Mouse (Mus musculus) liver, embryonic 12.5 days (tissue): ENCODE results near the gene Olfr288. TPM values are rescaled to one million over a fixed set of nuclear protein-coding genes. Genes with fewer than 3 reads are reported as not detected.

Source experiments
- ATAC-seq: fragments of 200-750 bp; cut with Nextera tagmentation; 2 replicates; pipeline ENCODE4 v1.8.0; 2017; ENCODE audit warnings: moderate number of reproducible peaks, mild to moderate bottlenecking, moderate library complexity
- H3K27ac ChIP-seq: fragments of 300-500 bp; sonication (generic); 2 replicates; pipeline ENCODE4 v1.5.1; 2016; ENCODE audit warnings: mild to moderate bottlenecking
- H3K27me3 ChIP-seq: fragments of 300-500 bp; sonication (generic); replicated peaks from 2 replicates; pipeline ENCODE4 v1.6.1; 2016; ENCODE audit warnings: mild to moderate bottlenecking, moderate library complexity
- H3K36me3 ChIP-seq: fragments of 300-500 bp; sonication (generic); 2 replicates; pipeline ENCODE4 v1.6.1; 2016; ENCODE audit warnings: mild to moderate bottlenecking, moderate library complexity
- H3K4me1 ChIP-seq: fragments of 300-500 bp; sonication (generic); 2 replicates; pipeline ENCODE4 v1.6.1; 2016
- H3K4me2 ChIP-seq: fragments of 300-500 bp; sonication (generic); 2 replicates; pipeline ENCODE4 v1.6.1; 2016; ENCODE audit warnings: mild to moderate bottlenecking, moderate library complexity
- H3K4me3 ChIP-seq: fragments of 300-500 bp; sonication (generic); 2 replicates; pipeline ENCODE4 v1.5.1; 2016; ENCODE audit warnings: mild to moderate bottlenecking, moderate library complexity
- H3K9ac ChIP-seq: fragments of 300-500 bp; sonication (generic); 2 replicates; pipeline ENCODE4 v1.6.1; 2016; ENCODE audit warnings: mild to moderate bottlenecking, moderate library complexity
- H3K9me3 ChIP-seq: fragments of 300-500 bp; sonication (generic); replicated peaks from 2 replicates; pipeline ENCODE4 v1.6.1; 2016; ENCODE audit warnings: mild to moderate bottlenecking, moderate library complexity
- WGBS: fragments of 180-500 bp; shearing (Covaris S2); methylation state at CpG from one replicate; pipeline ENCODE4 v1.1.7; 2016; ENCODE audit not compliant: insufficient replicate concordance; 5-methylcytosine and 5-hydroxymethylcytosine counted together
- polyA plus RNA-seq: library from polyadenylated mRNA; unstranded; fragments of >200 nt; fragmentation: Nextera tagmentation; extraction: Ambion mirVana; gene quantifications from 2 replicates; pipeline ENCODE4 v1.2.1, GENCODE M21; 2016

Gene Olfr288
- polyA plus RNA-seq, 1 experiment from 2014 or later, result not detected

GRCm38 (mm10) chr15:98162561-98162960 is 32.8 kb downstream of the Olfr288 start:
- 45% methylated on average over 4 of the region's 4 CpGs for WGBS
- Histone ChIP-seq H3K4me2 (no peak overlapping the region), H3K27ac (no peak overlapping the region), H3K9ac (no peak overlapping the region), H3K4me3 (no peak overlapping the region), H3K9me3 (no peaks in the 10 kb centered on the region), H3K27me3 (peaks cover 54% of the 10 kb centered on the region), H3K36me3 (no peaks in the 10 kb centered on the region), H3K4me1 (peaks cover 9% of the 10 kb centered on the region)
- no peak for ATAC-seq

DNA sequence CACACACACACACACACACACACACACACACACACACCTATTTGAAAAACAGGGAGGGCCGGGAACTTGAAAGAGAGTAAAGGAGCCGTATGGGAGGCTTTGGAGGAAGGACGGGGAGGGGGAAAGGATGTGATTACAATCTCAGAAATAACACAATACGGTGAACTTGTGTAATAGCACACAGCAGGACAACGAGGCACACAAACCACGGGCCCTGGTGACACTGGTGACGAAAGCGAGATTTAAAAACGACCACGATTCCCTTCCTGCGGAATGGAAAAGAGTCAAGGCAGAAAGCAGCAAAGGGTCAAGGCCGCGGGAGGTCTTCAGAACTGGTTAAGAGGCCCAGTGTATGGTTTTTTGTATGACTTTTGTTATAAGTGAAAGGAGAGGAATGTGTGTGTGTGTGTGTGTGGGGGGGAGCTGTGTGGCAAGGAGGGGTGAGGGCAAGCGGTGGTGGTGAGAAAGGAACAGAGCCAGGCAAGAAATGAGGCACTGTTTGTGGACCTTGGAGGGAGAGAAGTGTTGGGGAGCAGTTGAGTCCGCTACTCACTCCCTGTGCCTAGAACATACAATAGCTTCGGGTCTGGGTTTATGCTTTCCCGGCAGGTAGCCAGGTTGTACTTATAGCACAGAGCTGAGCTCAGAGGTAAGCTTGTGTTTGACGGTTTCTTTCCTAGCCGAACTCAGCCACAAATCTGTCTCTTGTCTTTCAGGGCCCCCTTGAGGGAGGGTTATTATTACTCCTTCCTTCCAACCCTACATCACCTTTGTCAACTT is 34.1 kb downstream of the Olfr288 start:
- peaks cover 41% of the 10 kb centered on the region for H3K27me3 ChIP-seq
- H3K27ac ChIP-seq, result no peak overlapping the region
- no peaks in the 10 kb centered on the region for H3K9me3 ChIP-seq
- peaks cover 6% of the 10 kb centered on the region; the same call in 1 of the 2 replicates for H3K4me1 ChIP-seq
- no peak overlapping the region for H3K9ac ChIP-seq
- H3K4me3 ChIP-seq, result no peak overlapping the region
- no peak overlapping the region for H3K4me2 ChIP-seq
- H3K36me3 ChIP-seq, result no peaks in the 10 kb centered on the region
- WGBS, result 53% methylated on average over 19 of the region's 19 CpGs
- ATAC-seq, result no peak

DNA sequence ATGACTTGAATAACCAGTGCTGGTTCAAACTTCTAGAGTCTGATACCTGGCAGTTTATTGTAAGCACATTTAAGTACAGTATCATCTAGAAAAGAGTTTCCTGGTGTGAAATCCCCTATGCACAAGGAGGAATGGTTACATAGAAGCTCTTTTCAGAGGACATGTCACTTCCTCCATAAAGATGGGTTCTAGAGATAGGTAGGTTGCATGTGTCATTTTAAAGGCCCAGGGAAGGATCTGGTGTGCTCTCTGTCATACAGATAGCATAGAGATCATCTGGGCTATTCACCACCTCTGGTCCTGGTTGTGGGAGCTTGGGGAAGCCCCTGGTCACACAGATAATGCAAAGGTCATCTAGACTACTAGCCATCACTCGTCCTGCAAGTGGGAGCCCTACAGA is 38.1 kb downstream of the Olfr288 start:
- ATAC-seq, result no peak
- peaks cover 6% of the 10 kb centered on the region; the same call in 1 of the 2 replicates for H3K4me1 ChIP-seq
- WGBS, result 35% methylated on average over 1 of the region's 1 CpGs
- no peak overlapping the region for H3K9ac ChIP-seq
- H3K36me3 ChIP-seq, result no peaks in the 10 kb centered on the region
- no peak overlapping the region for H3K27ac ChIP-seq
- H3K4me2 ChIP-seq, result no peak overlapping the region
- no peaks in the 10 kb centered on the region for H3K9me3 ChIP-seq
- H3K27me3 ChIP-seq, result peaks cover 11% of the 10 kb centered on the region; the same call in 1 of the 2 replicates
- H3K4me3 ChIP-seq, result no peak overlapping the region

DNA sequence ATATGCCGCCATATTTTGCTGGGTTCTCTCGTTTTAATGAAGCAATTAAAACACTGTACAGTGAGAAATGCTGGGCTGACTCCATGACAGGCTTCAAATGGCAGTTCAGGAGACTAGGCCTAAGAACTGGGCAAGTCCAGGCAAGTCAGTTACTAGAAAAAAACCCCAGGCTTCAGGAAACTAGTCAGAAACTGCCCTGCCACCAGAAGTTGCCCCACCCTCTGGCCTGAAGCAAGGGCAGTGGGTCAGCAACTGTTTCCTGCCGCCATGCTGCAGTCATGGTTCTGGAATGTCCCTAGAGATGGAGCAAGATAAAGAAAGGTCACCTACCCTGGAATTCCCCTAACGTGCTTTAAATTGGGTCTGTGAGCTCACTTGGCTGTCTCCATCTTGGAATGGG is 39.4 kb downstream of the Olfr288 start:
- Histone ChIP-seq H3K36me3 (no peaks in the 10 kb centered on the region), H3K27me3 (peaks cover 12% of the 10 kb centered on the region), H3K4me3 (no peak overlapping the region), H3K9ac (no peak overlapping the region), H3K4me2 (no peak overlapping the region), H3K27ac (no peak overlapping the region), H3K9me3 (no peaks in the 10 kb centered on the region), H3K4me1 (peaks cover 4% of the 10 kb centered on the region; the same call in 1 of the 2 replicates)
- WGBS, result 69% methylated on average over 4 of the region's 4 CpGs
- no peak for ATAC-seq

- 83% methylated on average over 5 of the region's 5 CpGs for WGBS
- no peaks in the 10 kb centered on the region for H3K4me1 ChIP-seq
Measured at GRCm38 (mm10) chr15:98155272-98155671, 40.1 kb downstream of the Olfr288 start.

GRCm38 (mm10) chr15:98154631-98155030 is 40.7 kb downstream of the Olfr288 start:
- no peaks in the 10 kb centered on the region for H3K9me3 ChIP-seq
- ATAC-seq, result no peak
- no peak overlapping the region for H3K27ac ChIP-seq
- peaks cover 13% of the 10 kb centered on the region for H3K27me3 ChIP-seq
- no peak overlapping the region for H3K4me2 ChIP-seq
- H3K4me3 ChIP-seq, result no peak overlapping the region
- no peaks in the 10 kb centered on the region for H3K4me1 ChIP-seq
- H3K9ac ChIP-seq, result no peak overlapping the region
- WGBS, result 60% methylated on average over 3 of the region's 3 CpGs
- no peaks in the 10 kb centered on the region for H3K36me3 ChIP-seq

More at GRCm38 (mm10) chr15:98155272-98155671, 40.1 kb downstream of the Olfr288 start:
- no peak overlapping the region for H3K4me3 ChIP-seq
- no peaks in the 10 kb centered on the region for H3K9me3 ChIP-seq
- no peak overlapping the region for H3K9ac ChIP-seq
- H3K27ac ChIP-seq, result no peak overlapping the region
- no peak overlapping the region for H3K4me2 ChIP-seq
- no peak for ATAC-seq
- H3K36me3 ChIP-seq, result no peaks in the 10 kb centered on the region
- peaks cover 13% of the 10 kb centered on the region for H3K27me3 ChIP-seq

DNA sequence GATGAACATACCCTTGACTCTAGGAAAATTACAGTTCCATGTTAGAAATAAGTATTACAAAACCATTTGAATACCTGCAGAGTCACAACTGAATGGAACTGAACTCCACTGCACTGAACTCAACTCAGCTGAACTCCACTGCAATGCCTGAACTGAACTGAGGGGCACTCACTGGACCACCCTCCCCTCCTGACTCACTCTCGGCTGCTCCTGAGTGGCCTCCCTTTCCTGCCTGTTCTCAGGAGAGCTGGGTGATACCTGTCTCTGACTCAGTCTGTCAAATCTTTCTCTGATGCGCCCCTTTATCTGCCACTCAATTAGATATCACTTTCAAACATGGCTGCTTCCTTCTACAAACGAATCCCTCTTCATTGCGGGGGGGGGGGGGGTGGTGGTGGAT is 41.2 kb downstream of the Olfr288 start:
- H3K9me3 ChIP-seq, result no peaks in the 10 kb centered on the region
- H3K4me3 ChIP-seq, result no peak overlapping the region
- no peaks in the 10 kb centered on the region for H3K4me1 ChIP-seq
- H3K27ac ChIP-seq, result no peak overlapping the region
- no peak overlapping the region for H3K9ac ChIP-seq
- H3K4me2 ChIP-seq, result no peak overlapping the region
- no peak for ATAC-seq
- WGBS, result 52% methylated on average over 4 of the region's 4 CpGs
- H3K27me3 ChIP-seq, result peaks cover 13% of the 10 kb centered on the region
- H3K36me3 ChIP-seq, result no peaks in the 10 kb centered on the region

GRCm38 (mm10) chr15:98153625-98154024 is 41.7 kb downstream of the Olfr288 start:
- Histone ChIP-seq H3K4me1 (no peaks in the 10 kb centered on the region), H3K27ac (no peak overlapping the region), H3K9me3 (no peaks in the 10 kb centered on the region), H3K9ac (no peak overlapping the region), H3K4me2 (no peak overlapping the region), H3K36me3 (no peaks in the 10 kb centered on the region), H3K27me3 (peaks cover 13% of the 10 kb centered on the region), H3K4me3 (no peak overlapping the region)
- no peak for ATAC-seq
- WGBS, result 35% methylated on average over 3 of the region's 3 CpGs

DNA sequence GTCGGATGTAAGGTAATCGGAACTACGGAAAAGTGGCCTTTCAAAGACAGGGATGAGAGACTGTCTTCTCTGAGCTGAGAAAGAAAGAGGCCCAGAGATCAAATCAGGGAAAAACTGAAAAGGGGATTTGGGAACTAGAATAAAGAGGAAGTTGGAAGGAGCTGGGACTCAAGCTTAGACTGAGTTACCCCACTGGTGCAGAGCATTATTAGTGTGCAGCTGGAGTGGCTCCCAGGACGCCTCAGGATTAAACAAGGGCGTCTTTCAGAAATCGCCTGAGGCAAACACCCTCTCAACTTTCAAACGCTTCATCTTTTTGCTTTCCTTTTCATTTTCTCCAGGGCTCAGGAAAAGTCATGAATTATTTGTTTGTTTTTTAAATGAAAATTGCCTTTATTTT is 42.4 kb downstream of the Olfr288 start:
- Histone ChIP-seq H3K27ac (no peak overlapping the region), H3K9me3 (no peaks in the 10 kb centered on the region), H3K9ac (no peak overlapping the region), H3K36me3 (no peaks in the 10 kb centered on the region), H3K27me3 (peaks cover 13% of the 10 kb centered on the region), H3K4me2 (no peak overlapping the region), H3K4me3 (no peak overlapping the region), H3K4me1 (no peaks in the 10 kb centered on the region)
- whole genome bisulfite sequencing, result 78% methylated on average over 7 of the region's 7 CpGs
- no peak for ATAC-seq

DNA sequence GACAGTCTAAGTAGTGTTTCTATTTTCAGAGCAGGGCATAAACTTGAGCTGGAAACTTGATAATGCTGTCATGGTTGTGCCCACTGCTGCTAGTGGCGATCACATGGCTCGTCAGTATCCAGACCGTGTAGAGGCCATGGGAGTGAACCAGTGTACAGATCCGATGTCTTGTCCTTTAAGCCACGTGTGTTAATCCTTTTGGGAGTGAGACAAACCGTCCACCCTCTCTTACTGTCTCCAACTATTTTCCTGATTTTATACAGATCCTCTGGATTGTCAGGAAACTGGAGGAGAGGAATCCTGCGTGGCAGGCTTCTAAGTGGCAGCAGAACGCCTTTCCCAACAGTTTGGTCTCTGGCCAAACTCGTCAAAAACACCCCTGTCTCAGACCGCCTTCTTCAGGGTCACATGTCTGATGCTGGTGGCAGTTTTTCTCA is 46.2 kb downstream of the Olfr288 start:
- ATAC-seq, result no peak
- H3K27ac ChIP-seq, result no peak overlapping the region
- H3K4me3 ChIP-seq, result no peak overlapping the region
- H3K9ac ChIP-seq, result no peak overlapping the region
- H3K4me1 ChIP-seq, result peaks cover 14% of the 10 kb centered on the region
- no peaks in the 10 kb centered on the region for H3K9me3 ChIP-seq
- peaks cover 13% of the 10 kb centered on the region; the same call in 1 of the 2 replicates for H3K27me3 ChIP-seq
- 58% methylated on average over 10 of the region's 10 CpGs for WGBS
- no peaks in the 10 kb centered on the region for H3K36me3 ChIP-seq
- no peak overlapping the region for H3K4me2 ChIP-seq

DNA sequence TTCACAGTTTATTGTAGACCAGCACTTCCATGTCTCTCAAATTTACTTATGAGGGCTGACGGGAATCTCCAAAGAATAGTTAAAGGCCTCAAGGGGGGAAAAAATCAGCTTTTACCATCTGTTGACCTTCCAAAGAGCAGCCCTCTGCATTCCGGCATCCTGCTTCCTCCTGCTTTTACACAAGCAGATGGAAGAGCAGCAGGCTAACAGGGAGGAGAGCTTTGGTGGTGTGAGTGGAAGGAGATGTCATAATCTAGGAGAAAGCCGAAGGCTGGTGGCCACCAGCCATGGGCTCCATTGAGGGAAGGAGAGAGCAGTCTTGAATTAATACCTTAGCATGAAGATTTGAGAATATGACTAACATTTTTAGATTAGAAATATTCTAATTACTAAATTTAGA is 47.0 kb downstream of the Olfr288 start:
- ATAC-seq, result no peak

DNA sequence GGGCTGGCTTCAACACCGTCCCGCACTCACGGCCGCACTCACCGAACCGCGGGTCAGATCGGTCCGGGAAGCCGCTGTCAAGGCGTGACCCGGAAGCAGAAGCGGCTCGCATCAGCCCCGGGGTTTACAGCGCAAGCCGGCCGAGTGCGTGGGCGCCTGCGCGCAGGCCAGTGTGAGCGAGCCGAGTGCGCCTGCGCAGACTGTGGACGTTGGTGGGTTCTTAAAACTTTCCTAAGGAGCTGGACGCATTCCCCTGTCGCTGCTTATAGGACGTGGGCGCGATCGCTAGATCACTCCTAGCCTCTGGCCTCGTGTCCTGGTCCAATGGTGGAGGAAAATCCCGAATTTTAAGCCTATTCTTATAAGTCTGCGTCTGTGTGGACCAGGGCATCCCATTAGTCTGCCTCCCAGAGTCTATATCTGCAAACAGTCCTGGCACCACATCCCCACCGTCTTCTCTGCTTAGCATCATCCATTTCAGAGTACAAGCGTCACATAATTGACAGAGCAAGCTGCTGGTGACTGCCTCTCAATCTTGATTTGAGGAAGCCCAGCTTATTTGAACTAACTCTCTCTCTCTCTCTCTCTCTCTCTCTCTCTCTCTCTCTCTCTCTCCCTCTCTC is 49.7 kb downstream of the Olfr288 start:
- Histone ChIP-seq H3K4me2 (peak overlapping the region; percentile 90), H3K27me3 (0 out of 2 replicates have a peak, but pooled peaks cover 3% of the 10 kb centered on the region), H3K9ac (peak overlapping the region; percentile 95), H3K4me1 (peaks cover 15% of the 10 kb centered on the region), H3K4me3 (peak overlapping the region; percentile 78), H3K9me3 (no peaks in the 10 kb centered on the region), H3K36me3 (peaks cover 19% of the 10 kb centered on the region), H3K27ac (peak overlapping the region; percentile 75)
- peak; percentile 97 for ATAC-seq
- WGBS, result 2% methylated on average over 38 of the region's 38 CpGs

More for the DNA sequence above, 47.0 kb downstream of the Olfr288 start:
- Histone ChIP-seq H3K9me3 (no peaks in the 10 kb centered on the region), H3K27ac (no peak overlapping the region), H3K27me3 (peaks cover 13% of the 10 kb centered on the region; the same call in 1 of the 2 replicates), H3K36me3 (no peaks in the 10 kb centered on the region), H3K4me3 (no peak overlapping the region), H3K9ac (no peak overlapping the region), H3K4me2 (no peak overlapping the region), H3K4me1 (peaks cover 15% of the 10 kb centered on the region)
- WGBS, result 65% methylated on average over 3 of the region's 3 CpGs
